Mouse (Mus musculus) induced T-regulatory cell, adult 2 months (primary cell): ENCODE measurements at regions not wholly inside any gene's neighbourhood (a gene's known extent, or its start where the extent isn't known, plus 50 kb on each side); places are given as distances from the start of the nearest gene placed in this dataset.

Experiments
- DNase-seq: peaks from one replicate; pipeline ENCODE4 v3.0.0-alpha.2; 2012; ENCODE audit warnings: low read depth

- DNase-seq: no peak
Measured at GRCm38 (mm10) chr3:19368998-19369397, 259.5 kb downstream of the 1700064H15Rik start.

- no peak for DNase-seq
Measured at GRCm38 (mm10) chr3:19367761-19368160, 260.7 kb downstream of the 1700064H15Rik start.
